Mouse (Mus musculus) ES-E14 (cell line): ENCODE measurements around the gene Il6. TPM values are rescaled to one million over a fixed set of nuclear protein-coding genes. Genes with fewer than 3 reads are reported as not detected.
"Not testable (repeated sequence)": the region's sequence is repeated elsewhere in the genome, so short reads cannot be mapped to it uniquely, and the experiment has no call there.

Experiments used
- DNase-seq: peaks from one replicate; pipeline ENCODE4 v3.0.0-alpha.2; 2013; ENCODE audit warnings: low read depth, low spot score
- H3K27ac ChIP-seq: 2 replicates; pipeline ENCODE4 v1.5.1; 2012; ENCODE audit warnings: low read depth, mild to moderate bottlenecking, low read length, moderate library complexity, mixed read lengths; ENCODE audit not compliant: poor library complexity, insufficient read depth, severe bottlenecking
- H3K36me3 ChIP-seq: 2 replicates; pipeline ENCODE4 v1.6.1; 2012; ENCODE audit warnings: mild to moderate bottlenecking, low read length, moderate library complexity, mixed read lengths; ENCODE audit not compliant: control insufficient read depth, poor library complexity, insufficient read depth, severe bottlenecking
- H3K4me1 ChIP-seq, 2 experiments: fragments of 150-350 bp in 1 of 2; sonication (generic) in 1 of 2; 2 replicates each; pipeline ENCODE4 v1.6.1; 2012; ENCODE audit warnings: low read length in 2 of 2, mild to moderate bottlenecking in 1 of 2, mixed read lengths in 1 of 2; ENCODE audit not compliant: control insufficient read depth in 2 of 2, insufficient read depth in 2 of 2, poor library complexity in 1 of 2
- H3K4me3 ChIP-seq, 2 experiments: fragments of 150-350 bp in 1 of 2; sonication (generic) in 1 of 2; 2 replicates each; pipeline ENCODE4 v1.5.1; 2012; ENCODE audit warnings: low read length in 2 of 2, low read depth in 1 of 2, mild to moderate bottlenecking in 1 of 2, mixed read lengths in 1 of 2; ENCODE audit not compliant: insufficient read depth in 1 of 2, poor library complexity in 1 of 2, severe bottlenecking in 1 of 2
- H3K9ac ChIP-seq: 2 replicates; pipeline ENCODE4 v1.6.1; 2012; ENCODE audit warnings: low read depth, mild to moderate bottlenecking, low read length, mixed read lengths; ENCODE audit not compliant: poor library complexity, insufficient read depth, severe bottlenecking
- H3K9me3 ChIP-seq: fragments of 150-350 bp; sonication (generic); 2 replicates; pipeline ENCODE4 v1.6.1; 2012; ENCODE audit warnings: low read depth, mild to moderate bottlenecking, low read length; ENCODE audit not compliant: control insufficient read depth, insufficient read depth
- CHD2 ChIP-seq: IDR thresholded peaks from 2 replicates; pipeline ENCODE4 v1.6.1; 2014; ENCODE audit warnings: mild to moderate bottlenecking, low read depth, low read length, inconsistent platforms
- HCFC1 ChIP-seq: IDR thresholded peaks from 2 replicates; pipeline ENCODE4 v1.6.1; 2012; ENCODE audit warnings: low read length, inconsistent platforms, borderline replicate concordance; ENCODE audit not compliant: insufficient read depth
- MAFK ChIP-seq: IDR thresholded peaks from 2 replicates; pipeline ENCODE4 v1.6.1; 2014; ENCODE audit warnings: mild to moderate bottlenecking, low read depth, low read length, inconsistent platforms; ENCODE audit not compliant: insufficient read depth
- ZC3H11A ChIP-seq: IDR thresholded peaks from 2 replicates; pipeline ENCODE4 v1.6.1; 2012; ENCODE audit warnings: low read depth, mild to moderate bottlenecking, inconsistent platforms, low read length, borderline replicate concordance
- ZNF384 ChIP-seq: IDR thresholded peaks from 2 replicates; pipeline ENCODE4 v1.6.1; 2012; ENCODE audit warnings: low read depth, low read length, inconsistent platforms
- in situ Hi-C, 2 experiments: fragments of 600-800 bp; cut with MboI; formaldehyde crosslinking; loops; one replicate each; pipeline ENCODE4 v1.15.1; 2025; ENCODE audit warnings: low sequenced_read_pairs in 2 of 2, inconsistent platforms in 1 of 2; ENCODE audit not compliant: unreplicated experiment in 2 of 2
- total RNA-seq: library from RNA; depleted of rRNA; stranded (reverse); fragments of 300-350 nt; gene quantifications from 2 replicates; pipeline ENCODE4 v1.2.3, GENCODE M21; 2012

The Il6 gene
- total RNA-seq, 1 experiment: not detected

GRCm38 (mm10) chr5:30014580-30014979, 1.7 kb downstream of the Il6 start:
- no peak for TF ChIP-seq HCFC1
- no peak for TF ChIP-seq ZC3H11A
- TF ChIP-seq ZNF384: no peak
- Histone ChIP-seq H3K9ac (no peak overlapping the region), H3K4me3 (no peak overlapping the region), H3K4me1 (no peaks in the 10 kb centered on the region), H3K9me3 (no peaks in the 10 kb centered on the region), H3K36me3 (no peaks in the 10 kb centered on the region), H3K27ac (no peak overlapping the region)
- peak; percentile 13 for DNase-seq
- in situ Hi-C loops: no loop called here

- H3K27ac ChIP-seq, in situ Hi-C loops, H3K9me3 ChIP-seq, H3K9ac ChIP-seq, H3K36me3 ChIP-seq, H3K4me3 ChIP-seq, H3K4me1 ChIP-seq, DNase-seq: not testable (repeated sequence)
Measured at GRCm38 (mm10) chr5:30035862-30036261, 22.9 kb downstream of the Il6 start.

- H3K36me3 ChIP-seq, H3K4me3 ChIP-seq, DNase-seq, H3K4me1 ChIP-seq, H3K27ac ChIP-seq, in situ Hi-C loops, H3K9ac ChIP-seq, H3K9me3 ChIP-seq: not testable (repeated sequence)
Measured at GRCm38 (mm10) chr5:30037111-30037510, 24.2 kb downstream of the Il6 start.

GRCm38 (mm10) chr5:30039324-30039723, 26.4 kb downstream of the Il6 start:
- H3K9me3 ChIP-seq, H3K4me1 ChIP-seq, in situ Hi-C loops, H3K36me3 ChIP-seq, H3K4me3 ChIP-seq, H3K9ac ChIP-seq, DNase-seq, H3K27ac ChIP-seq: not testable (repeated sequence)

- H3K4me3 ChIP-seq, H3K36me3 ChIP-seq, H3K4me1 ChIP-seq, H3K9ac ChIP-seq, in situ Hi-C loops, DNase-seq, H3K9me3 ChIP-seq, H3K27ac ChIP-seq: not testable (repeated sequence)
Measured at GRCm38 (mm10) chr5:30039841-30040240, 26.9 kb downstream of the Il6 start.

- Histone ChIP-seq H3K9ac (no peak overlapping the region; the same call in 1 of the 2 replicates), H3K27ac (peak overlapping the region; percentile 87), H3K9me3 (no peaks in the 10 kb centered on the region; the same call in 1 of the 2 replicates), H3K4me1 (peaks cover 0 to 7% of the 10 kb centered on the region in 2 experiments; a peak in 2 of 4 replicates), H3K4me3 (no peak overlapping the region), H3K36me3 (peaks cover 24% of the 10 kb centered on the region)
- peak; percentile 33 for DNase-seq
- TF ChIP-seq ZC3H11A (no peak), HCFC1 (no peak), CHD2 (0 out of 2 replicates have a peak, but pooled peaks have one; percentile 31), MAFK (no peak), ZNF384 (peak; percentile 80)
- in situ Hi-C loops: no loop called here
Measured at GRCm38 (mm10) chr5:30058216-30058731, 45.4 kb downstream of the Il6 start.

GRCm38 (mm10) chr5:30059607-30060006, 46.7 kb downstream of the Il6 start:
- H3K4me1 ChIP-seq, in situ Hi-C loops, H3K9me3 ChIP-seq, H3K4me3 ChIP-seq: not testable (repeated sequence)
- DNase-seq: peak; percentile 62
- Histone ChIP-seq H3K9ac (peak overlapping the region; percentile 24; the same call in 1 of the 2 replicates), H3K36me3 (peaks cover 32% of the 10 kb centered on the region), H3K27ac (peak overlapping the region; percentile 98)
